Mouse (Mus musculus) layer of hippocampus, adult 18-20 months (tissue): ENCODE measurements around the gene Pnpt1. TPM values are rescaled to one million over a fixed set of nuclear protein-coding genes. Genes with fewer than 3 reads are reported as not detected.

Source experiments
- total RNA-seq, 2 experiments: library from RNA; stranded (reverse); gene quantifications; 2 replicates each; pipeline ENCODE4 v1.2.3; 2021

Gene Pnpt1
- total RNA-seq, 2 experiments from 2014 or later, result 20.5 to 22.7 TPM

Other genes starting within 250 kb of the Pnpt1 start
- 10 to 100 TPM; 50.9 to 51.5 TPM for gene Ppp4r3b, start 42.1 kb downstream of the Pnpt1 start, total RNA-seq
- gene Cfap36, start 116.7 kb downstream of the Pnpt1 start, total RNA-seq, result 100 to 1,000 TPM; 122 to 123 TPM
- gene Ccdc88a, start 242.9 kb downstream of the Pnpt1 start, total RNA-seq, result 10 to 100 TPM; 52.8 to 58.0 TPM